Mouse (Mus musculus) spleen, adult 2 months (tissue): ENCODE data around the gene Hrh3.

Source experiments
- CTCF ChIP-seq: fragments of 200-500 bp; IDR thresholded peaks from 2 replicates; pipeline ENCODE4 v1.5.1; 2011; ENCODE audit warnings: mild to moderate bottlenecking, inconsistent platforms; ENCODE audit not compliant: insufficient read depth, insufficient read length, insufficient replicate concordance; ENCODE audit errors: extremely low read depth
- POLR2A ChIP-seq: fragments of 200-500 bp; IDR thresholded peaks from 2 replicates; pipeline ENCODE4 v1.6.1; 2011; ENCODE audit warnings: low read depth, low read length, inconsistent platforms

DNA sequence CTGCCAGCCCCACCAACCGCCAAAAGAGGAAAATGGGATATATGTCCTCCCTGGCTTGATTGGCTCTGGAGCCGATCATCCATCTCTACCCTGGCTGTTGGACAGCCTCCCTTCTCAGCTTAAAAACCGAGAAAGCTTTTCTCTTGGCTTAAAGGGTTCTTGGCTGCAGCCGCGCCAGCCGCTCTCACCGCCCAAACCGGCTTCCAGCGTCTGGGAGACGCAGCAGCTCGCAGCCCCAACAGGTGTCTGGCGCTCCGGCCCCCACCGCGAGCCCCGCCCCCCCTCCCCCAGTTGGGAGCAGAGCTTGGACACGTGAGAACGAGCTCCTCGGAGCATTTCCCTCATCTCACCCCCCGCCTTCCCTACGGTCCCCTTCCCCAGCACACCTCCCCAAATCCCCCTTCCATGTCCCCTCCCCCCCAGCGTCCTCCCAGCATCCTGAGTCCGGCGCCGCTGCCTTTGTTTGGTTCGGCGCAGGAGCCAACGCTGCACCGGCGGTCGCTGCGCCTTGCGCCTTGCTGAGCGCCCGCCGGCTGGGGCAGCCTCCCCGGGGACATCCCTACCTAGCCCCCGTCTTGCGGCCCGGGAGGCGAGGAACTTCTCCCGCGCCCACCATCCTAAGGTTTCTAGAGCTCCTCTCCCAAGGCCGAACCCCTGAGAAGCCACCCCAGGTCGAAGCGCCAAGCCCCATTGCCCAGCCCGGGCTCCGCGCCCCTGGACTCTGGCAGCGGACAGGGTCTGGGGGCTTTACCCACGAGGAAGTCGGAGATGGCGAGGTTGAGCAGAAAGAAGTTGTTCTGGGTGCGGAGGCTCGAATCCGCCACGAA, 924 bp downstream of the Hrh3 start:
- TF ChIP-seq CTCF (no peak), POLR2A (no peak)
